Mouse (Mus musculus): ENCODE data around the gene Tshz2.

DNA sequence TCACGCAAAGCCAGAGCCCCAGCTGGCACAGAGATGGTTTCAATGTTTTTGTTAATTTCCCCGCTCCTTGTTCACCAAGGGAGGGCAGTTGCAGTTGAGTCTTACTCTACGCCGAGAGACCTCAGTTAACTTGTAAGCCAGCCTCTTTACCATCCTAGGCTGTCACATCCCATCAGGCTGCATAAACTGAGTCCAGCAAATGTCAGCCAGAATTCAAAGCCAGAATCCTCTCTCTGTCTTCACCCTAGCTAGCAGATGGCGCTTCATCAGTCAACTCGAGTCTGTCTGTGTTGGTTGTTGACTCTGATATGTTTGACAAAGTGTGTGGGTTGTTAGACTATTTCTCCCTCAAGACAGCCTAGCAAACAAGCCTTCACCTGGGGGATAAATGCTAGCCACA is 110.5 kb downstream of the Tshz2 start:
- no peak for TF ChIP-seq POLR2A (IDR thresholded peaks at IDR 0.05; ENCODE audit: control insufficient read depth, low read depth, low read length)
- TF ChIP-seq CTCF (IDR thresholded peaks at IDR 0.05; ENCODE audit: control insufficient read depth, insufficient read depth, insufficient replicate concordance, low read depth, low read length): no peak
